Mouse (Mus musculus): Measurements from ENCODE around the gene Elf2.

DNA sequence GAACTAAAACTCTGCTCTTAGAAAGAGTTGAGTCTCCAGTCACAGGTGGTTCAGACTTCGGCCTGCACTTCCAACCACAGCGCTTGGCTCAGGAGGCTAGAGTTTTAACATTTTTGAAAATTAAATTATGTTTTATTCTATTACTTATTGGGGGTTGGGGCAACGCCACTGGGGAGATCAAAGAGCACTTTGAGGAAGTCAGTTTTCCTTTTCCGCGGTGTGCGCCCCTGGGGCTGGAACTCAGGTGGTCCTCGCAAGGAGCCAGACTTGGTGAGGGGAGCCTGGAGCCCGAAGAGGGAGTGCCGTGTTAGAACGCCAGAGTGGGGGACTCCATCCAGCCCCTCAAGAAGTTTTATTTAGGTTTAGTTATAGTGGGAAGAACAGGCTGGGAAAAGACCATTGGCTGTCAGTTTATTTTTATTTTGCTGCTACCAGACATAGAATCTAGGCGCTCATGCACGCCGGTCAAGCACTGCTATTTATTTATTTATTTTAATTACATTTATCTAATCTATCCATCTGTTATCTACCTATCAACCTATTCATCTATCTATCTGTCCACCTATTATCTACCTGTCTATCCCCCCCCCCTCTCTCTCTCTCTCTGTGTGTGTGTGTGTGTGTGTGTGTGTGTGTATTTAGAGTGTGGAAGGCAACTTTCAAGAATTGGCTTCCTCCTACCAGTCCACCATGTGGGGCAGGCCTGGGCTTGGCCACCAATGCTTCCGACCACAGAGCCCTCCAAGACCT is 19.3 kb upstream of the Elf2 start:
- TF ChIP-seq CTCF (conservative IDR thresholded peaks at IDR 0.05; ENCODE audit: insufficient read depth, insufficient read length, low read depth, low read length): no peak
- no peak for TF ChIP-seq POLR2A (IDR thresholded peaks at IDR 0.05; ENCODE audit: low read depth, low read length)
